Mouse (Mus musculus) heart, postnatal 0 days (tissue): ENCODE results near the gene Zbtb2. TPM values are rescaled to one million over a fixed set of nuclear protein-coding genes. Genes with fewer than 3 reads are reported as not detected.

Experiments used
- ATAC-seq: fragments of 200-750 bp; cut with Nextera tagmentation; 2 replicates; pipeline ENCODE4 v1.8.0; 2017; ENCODE audit warnings: low read depth, moderate number of reproducible peaks, moderate library complexity; ENCODE audit not compliant: insufficient read depth
- DNase-seq: peaks from one replicate; pipeline ENCODE4 v3.0.0-alpha.2; 2016; ENCODE audit warnings: low spot score
- H3K27ac ChIP-seq: fragments of 300-500 bp; sonication (generic); 2 replicates; pipeline ENCODE4 v1.5.1; 2014; ENCODE audit warnings: low read depth, mild to moderate bottlenecking
- H3K27me3 ChIP-seq: fragments of 300-500 bp; sonication (generic); 2 replicates; pipeline ENCODE4 v1.6.1; 2014; ENCODE audit warnings: low read length, mixed read lengths; ENCODE audit not compliant: control insufficient read depth, insufficient read depth
- H3K36me3 ChIP-seq: fragments of 300-500 bp; sonication (generic); replicated peaks from 2 replicates; pipeline ENCODE4 v1.6.1; 2014; ENCODE audit warnings: low read length, mixed read lengths; ENCODE audit not compliant: control insufficient read depth, insufficient read depth
- H3K4me1 ChIP-seq: fragments of 300-500 bp; sonication (generic); 2 replicates; pipeline ENCODE4 v1.6.1; 2014; ENCODE audit warnings: antibody characterized with exemption; ENCODE audit not compliant: control insufficient read depth, insufficient read depth
- H3K4me2 ChIP-seq: fragments of 300-500 bp; sonication (generic); 2 replicates; pipeline ENCODE4 v1.6.1; 2014; ENCODE audit warnings: low read depth, mild to moderate bottlenecking, low read length, moderate library complexity
- H3K4me3 ChIP-seq: fragments of 300-500 bp; sonication (generic); 2 replicates; pipeline ENCODE4 v1.5.1; 2014; ENCODE audit warnings: low read depth, low read length
- H3K9ac ChIP-seq: fragments of 300-500 bp; sonication (generic); replicated peaks from 2 replicates; pipeline ENCODE4 v1.6.1; 2014; ENCODE audit warnings: low read depth, low read length, mixed read lengths
- H3K9me3 ChIP-seq: fragments of 300-500 bp; sonication (generic); replicated peaks from 2 replicates; pipeline ENCODE4 v1.6.1; 2016; ENCODE audit warnings: low read length; ENCODE audit not compliant: control insufficient read depth
- CTCF ChIP-seq: IDR thresholded peaks from 2 replicates; pipeline ENCODE4 v1.5.1; 2016; ENCODE audit warnings: antibody characterized with exemption, control low read depth, low read depth
- EP300 ChIP-seq: IDR thresholded peaks from 2 replicates; pipeline ENCODE4 v1.6.1; 2016; ENCODE audit warnings: antibody characterized with exemption, low read depth
- WGBS: fragments of 180-500 bp; shearing (Covaris S2); extraction: QIAGEN DNeasy Blood & Tissue Kit; methylation state at CpG from one replicate; pipeline ENCODE4 v1.1.7; 2014; 5-methylcytosine and 5-hydroxymethylcytosine counted together
- polyA plus RNA-seq: library from polyadenylated mRNA; unstranded; fragments of >200 nt; fragmentation: Nextera tagmentation; extraction: Ambion mirVana; gene quantifications from 2 replicates; pipeline ENCODE4 v1.2.1, GENCODE M21; 2015
- total RNA-seq: library from RNA; depleted of rRNA; stranded (reverse); fragments of >200 nt; gene quantifications from 2 replicates; pipeline ENCODE4 v1.2.3, GENCODE M21; 2014; ENCODE audit warnings: low replicate concordance

Gene Zbtb2
- total and polyA plus RNA-seq, 2 experiments from 2014 or later = 5.2 to 19.8 TPM

DNA sequence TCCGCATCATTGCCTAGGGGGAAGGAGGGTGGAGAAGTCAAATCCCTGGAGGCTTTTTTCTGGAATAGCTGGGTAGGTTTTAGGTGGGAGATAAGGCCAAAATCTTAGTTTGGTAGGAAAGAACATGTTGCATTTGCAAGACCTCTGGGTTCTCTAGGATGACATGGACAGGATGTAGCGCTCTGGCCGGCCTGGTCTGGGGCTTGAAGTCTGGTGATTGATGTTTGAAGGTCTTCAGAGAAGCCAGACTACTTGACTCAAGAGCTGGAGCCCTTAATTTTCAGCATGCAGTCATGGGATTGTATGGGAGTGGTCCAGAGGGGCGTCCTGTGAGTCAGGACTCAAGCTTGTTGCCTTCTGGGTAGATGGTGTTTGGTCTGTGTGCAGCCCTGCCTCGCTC lies 7.2 kb downstream of the Zbtb2 start:
- WGBS = 80% methylated on average over 5 of the region's 5 CpGs
- no peaks in the 10 kb centered on the region for H3K36me3 ChIP-seq
- DNase-seq = no peak
- no peaks in the 10 kb centered on the region for H3K27me3 ChIP-seq
- no peaks in the 10 kb centered on the region for H3K9me3 ChIP-seq
- H3K4me2 ChIP-seq = no peak overlapping the region
- no peak for ATAC-seq
- H3K9ac ChIP-seq = no peak overlapping the region
- TF ChIP-seq EP300 (no peak), CTCF (no peak)
- no peak overlapping the region for H3K4me3 ChIP-seq
- no peak overlapping the region for H3K27ac ChIP-seq
- H3K4me1 ChIP-seq = peaks cover 22% of the 10 kb centered on the region

DNA sequence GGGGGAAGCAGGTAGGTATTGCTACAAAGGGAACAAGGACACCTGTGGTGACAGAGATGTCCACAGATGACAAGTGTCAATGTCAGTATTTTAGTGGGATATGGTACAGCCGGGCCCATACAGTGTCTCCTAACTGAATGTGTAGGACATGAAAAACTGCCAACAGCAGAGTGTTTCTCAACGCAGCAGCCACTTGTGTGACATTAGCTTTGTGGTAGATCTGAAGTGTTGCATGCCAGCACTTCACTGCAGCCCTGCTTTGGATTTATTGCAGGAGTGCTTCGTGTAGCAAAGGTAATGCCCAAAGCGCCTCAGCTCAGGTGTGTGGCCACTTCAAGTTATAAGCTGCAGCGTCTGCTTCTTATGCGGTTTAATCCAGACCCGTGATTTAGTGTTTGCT lies 11.0 kb downstream of the Zbtb2 start:
- Histone ChIP-seq H3K27ac (no peak overlapping the region), H3K36me3 (peaks cover 14% of the 10 kb centered on the region), H3K4me1 (peaks cover 3% of the 10 kb centered on the region; the same call in 1 of the 2 replicates), H3K4me3 (no peak overlapping the region), H3K9ac (no peak overlapping the region), H3K4me2 (no peak overlapping the region), H3K9me3 (no peaks in the 10 kb centered on the region), H3K27me3 (no peaks in the 10 kb centered on the region)
- WGBS = 51% methylated on average over 7 of the region's 7 CpGs
- peak; percentile 10; the same call in 1 of the 2 replicates for ATAC-seq
- no peak for TF ChIP-seq EP300
- TF ChIP-seq CTCF = no peak
- no peak for DNase-seq

DNA sequence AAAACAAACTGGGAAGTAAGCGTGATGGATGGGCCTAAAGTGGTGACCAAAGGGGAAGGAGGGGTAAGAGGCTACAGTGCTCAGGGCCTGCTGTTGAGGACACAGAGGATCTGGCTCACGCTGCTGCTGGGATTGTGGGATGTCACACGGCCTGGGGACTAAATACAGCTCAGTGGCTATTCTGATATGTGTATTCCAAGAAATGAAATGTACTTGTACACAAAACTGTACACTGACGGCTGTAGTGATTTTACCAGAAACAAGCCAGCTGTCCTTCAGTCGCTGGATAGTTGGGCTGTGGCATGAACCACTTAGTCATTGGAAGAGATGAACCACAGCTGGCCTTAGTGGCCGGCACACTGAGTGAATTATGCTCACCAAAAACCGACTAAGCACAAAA lies 11.4 kb downstream of the Zbtb2 start:
- DNase-seq (peak; percentile 39), ATAC-seq (peak; percentile 66)
- H3K4me1 ChIP-seq = no peaks in the 10 kb centered on the region
- H3K9ac ChIP-seq = no peak overlapping the region
- H3K36me3 ChIP-seq = peaks cover 15% of the 10 kb centered on the region
- H3K4me2 ChIP-seq = no peak overlapping the region
- no peaks in the 10 kb centered on the region for H3K27me3 ChIP-seq
- no peaks in the 10 kb centered on the region for H3K9me3 ChIP-seq
- no peak overlapping the region for H3K4me3 ChIP-seq
- TF ChIP-seq CTCF (no peak), EP300 (no peak)
- 47% methylated on average over 7 of the region's 7 CpGs for WGBS
- H3K27ac ChIP-seq = 0 out of 2 replicates have a peak overlapping the region, but pooled peaks have one; percentile 35

DNA sequence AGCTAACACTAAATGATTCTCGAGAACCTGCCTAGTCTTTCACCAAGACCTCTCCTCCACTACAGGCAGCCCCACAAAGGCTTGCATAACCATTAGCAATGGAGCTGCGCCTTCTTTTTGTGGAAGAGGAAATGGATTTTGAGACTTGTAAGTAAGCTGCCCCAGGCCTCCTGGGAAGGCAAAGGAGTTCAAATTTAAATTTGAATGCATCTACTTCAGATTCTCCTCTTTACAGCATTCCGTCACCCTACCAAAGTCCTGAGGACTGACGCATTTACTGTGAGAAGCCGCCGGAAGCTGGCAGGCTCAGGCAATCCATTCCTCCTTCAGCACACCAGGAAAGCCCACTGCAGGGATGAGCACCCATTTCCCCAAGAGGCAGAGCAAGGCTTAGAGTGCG lies 12.6 kb downstream of the Zbtb2 start:
- Histone ChIP-seq H3K4me1 (no peaks in the 10 kb centered on the region), H3K4me3 (no peak overlapping the region), H3K27ac (no peak overlapping the region), H3K9me3 (no peaks in the 10 kb centered on the region), H3K27me3 (no peaks in the 10 kb centered on the region), H3K4me2 (no peak overlapping the region), H3K9ac (no peak overlapping the region), H3K36me3 (peaks cover 21% of the 10 kb centered on the region)
- 84% methylated on average over 7 of the region's 7 CpGs for WGBS
- DNase-seq = no peak
- TF ChIP-seq CTCF (no peak), EP300 (no peak)
- no peak for ATAC-seq

DNA sequence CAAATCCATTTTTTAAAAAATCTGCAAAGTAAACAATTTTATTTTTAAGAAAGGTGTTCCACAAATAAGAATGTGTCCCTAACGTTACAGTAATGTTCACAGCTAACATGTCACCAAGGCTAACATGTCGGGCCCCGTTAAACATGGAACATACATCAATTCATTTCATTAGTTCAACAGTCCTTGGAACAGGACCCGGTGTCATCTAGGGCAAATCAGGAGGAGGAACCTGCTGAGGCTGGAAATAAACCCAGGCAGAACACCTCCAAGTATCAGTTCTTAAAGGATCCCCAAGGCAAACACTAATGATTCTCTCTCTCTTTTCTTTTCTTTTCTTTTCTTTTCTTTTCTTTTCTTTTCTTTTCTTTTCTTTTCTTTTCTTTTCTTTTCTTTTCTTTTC lies 13.2 kb downstream of the Zbtb2 start:
- no peak for ATAC-seq
- Histone ChIP-seq H3K27me3 (no peaks in the 10 kb centered on the region), H3K9me3 (no peaks in the 10 kb centered on the region), H3K4me2 (no peak overlapping the region), H3K4me3 (no peak overlapping the region), H3K36me3 (peaks cover 27% of the 10 kb centered on the region), H3K27ac (no peak overlapping the region), H3K4me1 (no peaks in the 10 kb centered on the region), H3K9ac (no peak overlapping the region)
- DNase-seq = no peak
- TF ChIP-seq CTCF (no peak), EP300 (no peak)
- 85% methylated on average over 4 of the region's 4 CpGs for WGBS

DNA sequence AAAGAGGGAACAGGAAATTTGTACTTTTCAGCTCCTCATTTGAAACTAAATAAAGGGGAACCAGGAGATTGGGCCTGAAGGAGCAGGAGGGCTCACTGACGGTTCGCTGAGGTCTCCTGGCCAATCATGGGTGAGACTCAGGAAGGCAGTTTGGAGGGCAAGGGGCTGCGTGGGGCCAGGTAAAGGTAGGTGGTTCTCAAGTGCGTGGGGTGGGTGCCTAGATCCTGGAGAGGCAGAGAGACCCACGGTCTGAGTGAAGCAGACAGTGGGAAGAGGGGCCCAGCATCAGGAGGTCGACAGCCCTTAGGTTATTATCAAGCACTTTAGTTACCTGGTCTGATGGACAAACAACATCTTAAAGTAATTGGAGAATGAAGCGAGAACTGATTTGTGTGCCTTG lies 13.7 kb downstream of the Zbtb2 start:
- DNase-seq (no peak), ATAC-seq (no peak)
- Histone ChIP-seq H3K9ac (no peak overlapping the region), H3K4me1 (no peaks in the 10 kb centered on the region), H3K27me3 (no peaks in the 10 kb centered on the region), H3K27ac (no peak overlapping the region), H3K36me3 (peaks cover 30% of the 10 kb centered on the region), H3K4me3 (no peak overlapping the region), H3K4me2 (no peak overlapping the region), H3K9me3 (no peaks in the 10 kb centered on the region)
- no peak for TF ChIP-seq CTCF
- TF ChIP-seq EP300 = no peak
- 90% methylated on average over 7 of the region's 7 CpGs for WGBS
